Comparison of ENCODE assay signal across 11 mouse cellular contexts in genomic region chr4:137883513-137884150, GRCm38 (mm10). TPM values are rescaled to one million over a fixed set of nuclear protein-coding genes. Genes with fewer than 3 reads are reported as not detected.
A peak's percentile ranks its signal among the peaks of the same experiment; 100 is the strongest.
DNase-seq lines count a peak whose midpoint lies in the region; ATAC-seq lines count a peak whose summit lies in the region.
"Had no signal": no experiment of that assay in that cellular context is flagged by ENCODE, and none has a peak within 500 bp of the region (broad histone marks: within the 10 kb centered on the region; RNA-seq: fewer than 3 reads in every experiment).

No protein-coding gene starts in this region.

- no peak for ATAC-seq in heart, embryonic 13.5 days (ENCODE audit: extremely low read depth, insufficient number of reproducible peaks, low FRiP score, low TSS enrichment)
- no peak for ATAC-seq in embryonic facial prominence, embryonic 12.5 days (ENCODE audit: insufficient number of reproducible peaks, insufficient read depth, low FRiP score, low TSS enrichment)
- ATAC-seq in heart, embryonic 12.5 days (ENCODE audit: insufficient number of reproducible peaks, low FRiP score) = no peak

- no peaks in the 10 kb centered on the region for H3K27me3 ChIP-seq in heart, embryonic 13.5 days (replicated peaks)
- H3K27me3 ChIP-seq in embryonic facial prominence, embryonic 12.5 days = no peaks in the 10 kb centered on the region
- H3K27me3 ChIP-seq in megakaryocyte, embryonic 14.5 days (replicated peaks) = peaks cover 31% of the 10 kb centered on the region
- H3K27me3 ChIP-seq in heart, embryonic 12.5 days (replicated peaks) = no peaks in the 10 kb centered on the region

- intact Hi-C loops in heart, postnatal 14 days (cut with DNase I) = no loop called here

- H3K9ac ChIP-seq in heart, embryonic 13.5 days = 0 out of 2 replicates have a peak overlapping the region, but pooled peaks have one; percentile 28
- H3K9ac ChIP-seq in embryonic facial prominence, embryonic 12.5 days = no peak overlapping the region
- H3K9ac ChIP-seq in heart, embryonic 12.5 days = no peak overlapping the region

- H3K4me2 ChIP-seq in heart, embryonic 13.5 days = no peak overlapping the region
- H3K4me2 ChIP-seq in embryonic facial prominence, embryonic 12.5 days (replicated peaks) = no peak overlapping the region
- H3K4me2 ChIP-seq in heart, embryonic 12.5 days = no peak overlapping the region

- no peak overlapping the region for H3K27ac ChIP-seq in heart, embryonic 13.5 days (replicated peaks)
- H3K27ac ChIP-seq in embryonic facial prominence, embryonic 12.5 days = peak overlapping the region; percentile 63
- no peak overlapping the region for H3K27ac ChIP-seq in heart, embryonic 12.5 days (ENCODE audit: poor library complexity, severe bottlenecking)

- no peaks in the 10 kb centered on the region for H3K9me3 ChIP-seq in heart, embryonic 13.5 days
- no peaks in the 10 kb centered on the region for H3K9me3 ChIP-seq in embryonic facial prominence, embryonic 12.5 days
- H3K9me3 ChIP-seq in megakaryocyte, embryonic 14.5 days = peaks cover 3% of the 10 kb centered on the region
- no peaks in the 10 kb centered on the region for H3K9me3 ChIP-seq in heart, embryonic 12.5 days (replicated peaks)

- no peak for DNase-seq in heart, postnatal 14 days
- peak; percentile 41 for DNase-seq in CD4-positive helper T cell, adult 2 months (ENCODE audit: low read depth, low spot score)
- DNase-seq in layer of hippocampus, postnatal 36 days = no peak
- no peak for DNase-seq in right cerebral cortex, adult 2 months (ENCODE audit: low spot score in 2 of 2)
- DNase-seq: cerebellum, adult 11-12 months; gastrocnemius, postnatal 36 days; kidney, adult 2 months had no signal

- H3K4me1 ChIP-seq in heart, embryonic 13.5 days = peaks cover 29% of the 10 kb centered on the region
- peaks cover 31% of the 10 kb centered on the region for H3K4me1 ChIP-seq in embryonic facial prominence, embryonic 12.5 days
- peaks cover 50% of the 10 kb centered on the region for H3K4me1 ChIP-seq in megakaryocyte, embryonic 14.5 days
- peaks cover 52% of the 10 kb centered on the region for H3K4me1 ChIP-seq in heart, embryonic 12.5 days (replicated peaks)

- H3K4me3 ChIP-seq in heart, embryonic 13.5 days = no peak overlapping the region
- H3K4me3 ChIP-seq in embryonic facial prominence, embryonic 12.5 days = no peak overlapping the region
- peak overlapping the region; percentile 76 for H3K4me3 ChIP-seq in megakaryocyte, embryonic 14.5 days (replicated peaks)
- no peak overlapping the region for H3K4me3 ChIP-seq in heart, embryonic 12.5 days

- H3K36me3 ChIP-seq in heart, embryonic 13.5 days = no peaks in the 10 kb centered on the region
- no peaks in the 10 kb centered on the region for H3K36me3 ChIP-seq in embryonic facial prominence, embryonic 12.5 days
- H3K36me3 ChIP-seq in megakaryocyte, embryonic 14.5 days (replicated peaks; ENCODE audit: low read length) = peaks cover 1% of the 10 kb centered on the region
- 0 out of 2 replicates have a peak, but pooled peaks cover 6% of the 10 kb centered on the region for H3K36me3 ChIP-seq in heart, embryonic 12.5 days

- 75% methylated on average over 8 of the region's 8 CpGs for WGBS in heart, embryonic 13.5 days
- WGBS in embryonic facial prominence, embryonic 12.5 days = 81% methylated on average over 8 of the region's 8 CpGs
- WGBS in heart, embryonic 12.5 days = 81% methylated on average over 8 of the region's 8 CpGs

RNA-seq across cellular contexts. Expression of gene Ece1, which starts 21.6 kb away (rescaled TPM):
- 77.4 and 78.9 TPM in 2 replicates for polyA plus RNA-seq in heart, embryonic 13.5 days (2015; fragmentation: Nextera tagmentation; extraction: Ambion mirVana)
- 100 to 1,000 TPM in 1 of 2 experiments, 10 to 100 TPM in 1; 94.5 to 117 TPM for total RNA-seq in heart, postnatal 14 days (2021)
- polyA plus RNA-seq in embryonic facial prominence, embryonic 12.5 days (2016; fragmentation: Nextera tagmentation; extraction: Ambion mirVana) = 32.6 and 36.7 TPM in 2 replicates
- 3.1 and 5.0 TPM in 2 replicates for polyA plus RNA-seq in megakaryocyte, embryonic 14.5 days (2012; ENCODE audit: insufficient read depth, low replicate concordance)
- 10 to 100 TPM; 54.4 to 57.3 TPM for total RNA-seq in layer of hippocampus, postnatal 36 days (2021)
- polyA plus RNA-seq in heart, embryonic 12.5 days (2016; fragmentation: Nextera tagmentation; extraction: Ambion mirVana) = 122 and 144 TPM in 2 replicates
